Mouse (Mus musculus) erythroblast, embryonic 14.5 days (primary cell): Measurements from ENCODE around the gene Snrpn.

Experiments used
- GATA1 ChIP-seq: IDR thresholded peaks from 2 replicates; pipeline ENCODE4 v1.6.1; 2012; ENCODE audit warnings: low read length, inconsistent platforms, mixed read lengths
- TAL1 ChIP-seq: IDR thresholded peaks from 3 replicates; pipeline ENCODE4 v1.6.1; 2012; ENCODE audit warnings: low read length, inconsistent platforms, mixed read lengths

GRCm38 (mm10) chr7:60007727-60008360, 132.2 kb downstream of the Snrpn start:
- no peak for TF ChIP-seq GATA1
- no peak for TF ChIP-seq TAL1
